Mouse (Mus musculus): ENCODE measurements around the gene Afmid. TPM values are rescaled to one million over a fixed set of nuclear protein-coding genes. Genes with fewer than 3 reads are reported as not detected.
A peak's percentile ranks its signal among the peaks of the same experiment; 100 is the strongest.

Gene Afmid
- polyA plus RNA-seq, 1 experiment from 2014 or later = 4.6 TPM

- no peak overlapping the region for H3K4me3 ChIP-seq (ENCODE audit: low read depth, low read length)
- DNase-seq = no peak
- WGBS = 83% methylated on average over 13 of the region's 13 CpGs
These were observed 9.2 kb upstream of the Afmid start for GRCm38 (mm10) chr11:117816389-117816996.

GRCm38 (mm10) chr11:117819095-117819494, 6.6 kb upstream of the Afmid start:
- Histone ChIP-seq H3K27me3 (ENCODE audit: insufficient read depth, low read length) (no peaks in the 10 kb centered on the region), H3K27ac (ENCODE audit: low read depth) (no peak overlapping the region; the same call in 1 of the 2 replicates), H3K4me3 (ENCODE audit: low read depth, low read length) (no peak overlapping the region), H3K9me3 (ENCODE audit: low read depth, low read length) (no peaks in the 10 kb centered on the region), H3K4me2 (no peak overlapping the region), H3K4me1 (ENCODE audit: insufficient read depth) (peaks cover 2% of the 10 kb centered on the region; the same call in 1 of the 2 replicates), H3K9ac (no peak overlapping the region), H3K36me3 (ENCODE audit: insufficient read depth) (peaks cover 93% of the 10 kb centered on the region)
- ATAC-seq (ENCODE audit: insufficient read depth) (no peak), DNase-seq (no peak)
- WGBS = 84% methylated on average over 8 of the region's 8 CpGs
- TF ChIP-seq CTCF (IDR thresholded peaks at IDR 0.05; ENCODE audit: low read depth) = no peak

More at GRCm38 (mm10) chr11:117816389-117816996, 9.2 kb upstream of the Afmid start:
- H3K27me3 ChIP-seq (ENCODE audit: insufficient read depth, low read length) = no peaks in the 10 kb centered on the region
- ATAC-seq (ENCODE audit: insufficient read depth) = 0 out of 2 replicates have a peak, but pooled peaks have one; percentile 6
- H3K9ac ChIP-seq = no peak overlapping the region
- H3K36me3 ChIP-seq (ENCODE audit: insufficient read depth) = peaks cover 95% of the 10 kb centered on the region
- H3K27ac ChIP-seq (ENCODE audit: low read depth) = no peak overlapping the region
- H3K4me2 ChIP-seq = no peak overlapping the region
- H3K9me3 ChIP-seq (ENCODE audit: low read depth, low read length) = no peaks in the 10 kb centered on the region
- no peaks in the 10 kb centered on the region for H3K4me1 ChIP-seq (ENCODE audit: insufficient read depth)
- no peak for TF ChIP-seq CTCF (IDR thresholded peaks at IDR 0.05; ENCODE audit: low read depth)

- 88% methylated on average over 7 of the region's 7 CpGs for WGBS
- TF ChIP-seq CTCF (IDR thresholded peaks at IDR 0.05; ENCODE audit: low read depth) = no peak
- H3K9ac ChIP-seq = no peak overlapping the region
- no peak for ATAC-seq (ENCODE audit: insufficient read depth)
- H3K9me3 ChIP-seq (ENCODE audit: low read depth, low read length) = no peaks in the 10 kb centered on the region
- peaks cover 5% of the 10 kb centered on the region; the same call in 1 of the 2 replicates for H3K4me1 ChIP-seq (ENCODE audit: insufficient read depth)
- no peak overlapping the region for H3K4me2 ChIP-seq
- peaks cover 82% of the 10 kb centered on the region for H3K36me3 ChIP-seq (ENCODE audit: insufficient read depth)
- no peak overlapping the region for H3K27ac ChIP-seq (ENCODE audit: low read depth)
- H3K4me3 ChIP-seq (ENCODE audit: low read depth, low read length) = no peak overlapping the region
- DNase-seq = no peak
- H3K27me3 ChIP-seq (ENCODE audit: insufficient read depth, low read length) = no peaks in the 10 kb centered on the region
These were observed 5.6 kb upstream of the Afmid start for GRCm38 (mm10) chr11:117820173-117820572.

- DNase-seq = no peak
- Histone ChIP-seq H3K4me3 (ENCODE audit: low read depth, low read length) (no peak overlapping the region), H3K4me2 (no peak overlapping the region), H3K27me3 (ENCODE audit: insufficient read depth, low read length) (no peaks in the 10 kb centered on the region), H3K4me1 (ENCODE audit: insufficient read depth) (peaks cover 8% of the 10 kb centered on the region; the same call in 1 of the 2 replicates), H3K9ac (no peak overlapping the region), H3K27ac (ENCODE audit: low read depth) (no peak overlapping the region), H3K36me3 (ENCODE audit: insufficient read depth) (peaks cover 67% of the 10 kb centered on the region), H3K9me3 (ENCODE audit: low read depth, low read length) (no peaks in the 10 kb centered on the region)
- no peak for TF ChIP-seq CTCF (IDR thresholded peaks at IDR 0.05; ENCODE audit: low read depth)
- no peak for ATAC-seq (ENCODE audit: insufficient read depth)
- WGBS = 87% methylated on average over 9 of the region's 9 CpGs
These were observed 3.9 kb upstream of the Afmid start for GRCm38 (mm10) chr11:117821868-117822267.

- Histone ChIP-seq H3K27me3 (ENCODE audit: insufficient read depth, low read length) (no peaks in the 10 kb centered on the region), H3K27ac (ENCODE audit: low read depth) (peak overlapping the region; percentile 59), H3K9ac (0 out of 2 replicates have a peak overlapping the region, but pooled peaks have one; percentile 24), H3K36me3 (ENCODE audit: insufficient read depth) (peaks cover 58% of the 10 kb centered on the region), H3K4me1 (ENCODE audit: insufficient read depth) (peaks cover 15% of the 10 kb centered on the region), H3K4me2 (peak overlapping the region; percentile 31; the same call in 1 of the 2 replicates), H3K4me3 (ENCODE audit: low read depth, low read length) (no peak overlapping the region), H3K9me3 (ENCODE audit: low read depth, low read length) (no peaks in the 10 kb centered on the region)
- TF ChIP-seq CTCF (IDR thresholded peaks at IDR 0.05; ENCODE audit: low read depth) = no peak
- 57% methylated on average over 7 of the region's 7 CpGs for WGBS
- ATAC-seq (ENCODE audit: insufficient read depth) (no peak), DNase-seq (peak; percentile 68)
These were observed 2.9 kb upstream of the Afmid start for GRCm38 (mm10) chr11:117822728-117823241.

- ATAC-seq (ENCODE audit: insufficient read depth) = no peak
- Histone ChIP-seq H3K4me1 (ENCODE audit: insufficient read depth) (peaks cover 21% of the 10 kb centered on the region), H3K9ac (0 out of 2 replicates have a peak overlapping the region, but pooled peaks have one; percentile 24), H3K9me3 (ENCODE audit: low read depth, low read length) (no peaks in the 10 kb centered on the region), H3K4me3 (ENCODE audit: low read depth, low read length) (no peak overlapping the region), H3K27me3 (ENCODE audit: insufficient read depth, low read length) (no peaks in the 10 kb centered on the region), H3K27ac (ENCODE audit: low read depth) (peak overlapping the region; percentile 59; the same call in 1 of the 2 replicates), H3K4me2 (peak overlapping the region; percentile 82), H3K36me3 (ENCODE audit: insufficient read depth) (peaks cover 51% of the 10 kb centered on the region)
- WGBS = 86% methylated on average over 6 of the region's 6 CpGs
- no peak for DNase-seq
- no peak for TF ChIP-seq CTCF (IDR thresholded peaks at IDR 0.05; ENCODE audit: low read depth)
These were observed 2.3 kb upstream of the Afmid start for GRCm38 (mm10) chr11:117823411-117823810.
